Mouse (Mus musculus) G1E (cell line): ENCODE measurements around the gene Scml4.

ENCODE experiments used
- CTCF ChIP-seq: IDR thresholded peaks from 2 replicates; pipeline ENCODE4 v1.5.1; 2012; ENCODE audit warnings: low read depth, low read length, inconsistent platforms, mixed read lengths
- GATA1 ChIP-seq: IDR thresholded peaks from 2 replicates; pipeline ENCODE4 v1.6.1; 2012; ENCODE audit warnings: borderline replicate concordance, low read length, inconsistent platforms, mixed read lengths
- POLR2AphosphoS5 ChIP-seq: IDR thresholded peaks from 2 replicates; pipeline ENCODE4 v1.6.1; 2012; ENCODE audit warnings: low read depth, low read length, inconsistent platforms; ENCODE audit not compliant: insufficient replicate concordance
- TAL1 ChIP-seq: conservative IDR thresholded peaks from 2 replicates; pipeline ENCODE4 v1.6.1; 2012; ENCODE audit warnings: low read depth, low read length, inconsistent platforms, mixed read lengths

DNA sequence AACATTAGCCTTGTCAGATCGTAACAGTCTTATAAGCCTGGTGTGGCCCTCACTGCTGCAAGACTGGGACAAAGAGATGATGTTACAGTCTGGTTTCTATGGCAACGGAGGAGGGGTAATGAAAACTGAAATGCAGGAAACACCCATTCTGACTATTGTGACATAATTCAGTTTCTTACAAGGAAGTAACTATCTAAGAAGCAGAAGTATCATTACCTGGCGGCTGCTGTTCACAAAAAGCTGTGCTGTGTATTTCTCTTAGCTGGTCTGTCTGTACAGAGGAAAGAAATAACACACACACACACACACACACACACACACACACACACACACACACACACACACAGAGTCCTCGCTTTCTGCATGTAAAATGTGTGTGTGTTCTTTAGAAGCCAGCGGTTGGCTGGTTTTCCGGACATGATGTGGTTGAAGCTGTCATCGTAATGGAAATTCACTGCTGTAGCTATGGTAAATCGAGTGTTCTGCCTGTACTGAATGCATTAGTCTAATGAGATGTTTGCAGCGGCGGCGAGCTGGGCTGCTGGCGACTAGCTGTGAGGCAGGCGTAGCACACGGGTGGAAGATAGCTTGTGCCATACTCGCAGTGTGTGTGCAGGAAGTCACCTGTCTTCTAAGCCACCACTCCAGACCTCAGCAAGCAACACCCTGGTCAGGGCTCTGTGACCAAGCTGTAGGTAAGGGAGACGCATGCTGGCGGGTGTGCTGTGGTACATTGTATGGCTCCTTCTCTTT lies at the start of gene Scml4:
- TF ChIP-seq CTCF (no peak), TAL1 (no peak), POLR2AphosphoS5 (no peak), GATA1 (no peak)
